Mouse (Mus musculus) heart, adult 2 months (tissue): ENCODE data around the gene Pfdn4.

Source experiments
- CTCF ChIP-seq: fragments of 200-600 bp; IDR thresholded peaks from 2 replicates; pipeline ENCODE4 v1.8.1; 2022; ENCODE audit warnings: antibody characterized with exemption, mild to moderate bottlenecking, moderate library complexity
- POLR2A ChIP-seq: fragments of 200-500 bp; IDR thresholded peaks from 2 replicates; pipeline ENCODE4 v1.6.1; 2011; ENCODE audit warnings: mild to moderate bottlenecking, low read depth, low read length, control low read depth; ENCODE audit not compliant: insufficient read depth

- TF ChIP-seq CTCF (peak; percentile 74), POLR2A (no peak)
Measured at GRCm38 (mm10) chr2:170520321-170520971, 24.2 kb downstream of the Pfdn4 start.
